Mouse (Mus musculus): ENCODE results near the gene Tango6. TPM values are rescaled to one million over a fixed set of nuclear protein-coding genes. Genes with fewer than 3 reads are reported as not detected.

The Tango6 gene
- polyA plus RNA-seq, 1 experiment: 14.1 TPM

GRCm38 (mm10) chr8:106870051-106870450 lies 187.2 kb downstream of the Tango6 start, which contains the start of gene Has3:
TSS of gene Has3 (plus strand) at chr8:106870242.
- no peaks in the 10 kb centered on the region for H3K36me3 ChIP-seq (ENCODE audit: control insufficient read depth, insufficient read depth, low read length, poor library complexity, severe bottlenecking)
- TF ChIP-seq CTCF (IDR thresholded peaks at IDR 0.05; ENCODE audit: low read depth, low read length) (no peak), EP300 (IDR thresholded peaks at IDR 0.05; ENCODE audit: insufficient read depth, low read depth, low read length) (no peak), POLR2A (IDR thresholded peaks at IDR 0.05; ENCODE audit: insufficient read depth, low read length) (no peak)
- no peaks in the 10 kb centered on the region for H3K9me3 ChIP-seq (replicated peaks; ENCODE audit: control insufficient read depth, insufficient read depth, low read length, poor library complexity, severe bottlenecking)
- peaks cover 12% of the 10 kb centered on the region for H3K27me3 ChIP-seq (ENCODE audit: control insufficient read depth, insufficient read depth, low read length, poor library complexity, severe bottlenecking)
- peak within 1 kb of the TSS; percentile 65 for H3K9ac ChIP-seq (ENCODE audit: low read depth, poor library complexity, severe bottlenecking)
- no peak within 1 kb of the TSS for H3K27ac ChIP-seq (ENCODE audit: insufficient read depth, low read length)
- H3K4me1 ChIP-seq (ENCODE audit: control insufficient read depth, insufficient read depth, low read length): no peaks in the 10 kb centered on the region
- peak within 1 kb of the TSS; percentile 50 for H3K4me3 ChIP-seq (ENCODE audit: low read depth, low read length)

DNA sequence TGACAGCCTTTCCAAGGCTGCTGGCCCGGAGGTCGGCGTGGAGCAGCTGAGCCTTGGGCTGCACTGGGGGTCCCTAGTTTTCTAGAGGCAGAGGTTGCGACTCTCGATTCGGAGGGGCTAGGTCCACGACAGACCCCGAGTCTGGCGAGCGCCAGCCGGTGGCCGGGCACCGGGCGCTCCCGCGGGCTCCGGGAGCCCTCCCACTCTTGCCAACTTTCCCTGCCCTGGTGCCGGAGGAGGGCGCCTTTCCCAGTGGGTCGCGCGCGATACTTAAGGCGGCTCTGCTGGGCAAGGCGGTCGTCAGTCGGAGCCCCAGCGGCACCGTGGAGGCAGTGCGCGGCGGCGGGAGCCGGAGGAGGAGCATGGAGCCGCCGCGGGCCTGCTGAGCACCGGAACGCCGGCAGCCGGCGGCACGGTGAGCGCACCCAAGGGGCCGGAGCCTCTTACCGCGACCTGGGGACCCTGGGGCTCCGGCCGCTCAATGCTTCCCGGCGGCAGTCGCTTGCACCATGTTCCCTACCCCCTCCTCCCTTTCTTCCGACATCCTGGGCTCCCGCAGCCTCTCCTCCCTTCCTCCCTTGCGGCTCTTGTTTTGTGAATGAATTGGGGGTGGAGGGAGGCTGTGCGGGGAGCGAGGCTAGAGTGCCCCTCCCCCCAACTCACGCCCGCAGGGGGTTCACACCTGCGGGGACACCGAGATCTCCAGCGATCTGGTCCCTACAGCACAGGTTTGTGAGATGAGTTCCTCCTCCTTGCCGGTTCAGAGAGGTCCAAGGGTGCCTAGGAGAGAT lies 187.9 kb downstream of the Tango6 start:
- Histone ChIP-seq H3K36me3 (ENCODE audit: control insufficient read depth, insufficient read depth, low read length, poor library complexity, severe bottlenecking) (no peaks in the 10 kb centered on the region), H3K9me3 (replicated peaks; ENCODE audit: control insufficient read depth, insufficient read depth, low read length, poor library complexity, severe bottlenecking) (no peaks in the 10 kb centered on the region), H3K27ac (ENCODE audit: insufficient read depth, low read length) (no peak overlapping the region), H3K4me1 (ENCODE audit: control insufficient read depth, insufficient read depth, low read length) (no peaks in the 10 kb centered on the region), H3K9ac (ENCODE audit: low read depth, poor library complexity, severe bottlenecking) (peak overlapping the region; percentile 65), H3K4me3 (ENCODE audit: low read depth, low read length) (peak overlapping the region; percentile 50), H3K27me3 (ENCODE audit: control insufficient read depth, insufficient read depth, low read length, poor library complexity, severe bottlenecking) (peaks cover 12% of the 10 kb centered on the region)
- peak; percentile 72; the same call in 1 of the 2 replicates for TF ChIP-seq EP300 (IDR thresholded peaks at IDR 0.05; ENCODE audit: insufficient read depth, low read depth, low read length)
- no peak for TF ChIP-seq POLR2A (IDR thresholded peaks at IDR 0.05; ENCODE audit: insufficient read depth, low read length)
- no peak for TF ChIP-seq CTCF (IDR thresholded peaks at IDR 0.05; ENCODE audit: low read depth, low read length)

- Histone ChIP-seq H3K9me3 (replicated peaks; ENCODE audit: control insufficient read depth, insufficient read depth, low read length, poor library complexity, severe bottlenecking) (no peaks in the 10 kb centered on the region), H3K36me3 (ENCODE audit: control insufficient read depth, insufficient read depth, low read length, poor library complexity, severe bottlenecking) (no peaks in the 10 kb centered on the region), H3K4me3 (ENCODE audit: low read depth, low read length) (peak overlapping the region; percentile 50), H3K9ac (ENCODE audit: low read depth, poor library complexity, severe bottlenecking) (no peak overlapping the region), H3K27me3 (ENCODE audit: control insufficient read depth, insufficient read depth, low read length, poor library complexity, severe bottlenecking) (peaks cover 12% of the 10 kb centered on the region), H3K27ac (ENCODE audit: insufficient read depth, low read length) (no peak overlapping the region), H3K4me1 (ENCODE audit: control insufficient read depth, insufficient read depth, low read length) (no peaks in the 10 kb centered on the region)
- no peak for TF ChIP-seq CTCF (IDR thresholded peaks at IDR 0.05; ENCODE audit: low read depth, low read length)
- no peak; the same call in 1 of the 2 replicates for TF ChIP-seq EP300 (IDR thresholded peaks at IDR 0.05; ENCODE audit: insufficient read depth, low read depth, low read length)
- TF ChIP-seq POLR2A (IDR thresholded peaks at IDR 0.05; ENCODE audit: insufficient read depth, low read length): no peak
These were observed 188.6 kb downstream of the Tango6 start for GRCm38 (mm10) chr8:106871328-106871926.

DNA sequence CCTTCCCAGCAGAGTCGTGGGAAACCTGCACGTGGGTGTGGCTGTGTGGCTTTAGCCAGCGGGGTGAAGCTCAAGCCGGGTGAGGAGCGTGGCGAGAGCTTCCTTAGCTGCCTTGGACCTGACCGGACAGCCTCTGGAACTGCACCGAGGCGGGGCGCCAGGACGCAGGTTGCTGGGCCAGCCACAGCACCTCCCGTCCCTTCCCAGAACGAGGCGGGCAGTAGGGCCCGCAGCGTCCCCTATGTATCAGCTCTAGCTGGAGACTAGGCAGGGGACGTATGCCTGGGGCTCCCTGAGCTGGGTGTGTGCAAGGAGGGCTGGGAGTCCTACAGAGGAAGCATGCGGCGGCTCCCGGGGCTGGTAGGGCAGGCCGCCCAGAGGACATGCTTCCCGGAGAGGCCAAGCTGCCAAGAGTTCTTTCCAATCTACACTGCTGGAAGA lies 189.1 kb downstream of the Tango6 start:
- Histone ChIP-seq H3K36me3 (ENCODE audit: control insufficient read depth, insufficient read depth, low read length, poor library complexity, severe bottlenecking) (no peaks in the 10 kb centered on the region), H3K4me1 (ENCODE audit: control insufficient read depth, insufficient read depth, low read length) (no peaks in the 10 kb centered on the region), H3K27me3 (ENCODE audit: control insufficient read depth, insufficient read depth, low read length, poor library complexity, severe bottlenecking) (peaks cover 12% of the 10 kb centered on the region), H3K9ac (ENCODE audit: low read depth, poor library complexity, severe bottlenecking) (no peak overlapping the region), H3K27ac (ENCODE audit: insufficient read depth, low read length) (no peak overlapping the region), H3K4me3 (ENCODE audit: low read depth, low read length) (peak overlapping the region; percentile 28), H3K9me3 (replicated peaks; ENCODE audit: control insufficient read depth, insufficient read depth, low read length, poor library complexity, severe bottlenecking) (no peaks in the 10 kb centered on the region)
- TF ChIP-seq EP300 (IDR thresholded peaks at IDR 0.05; ENCODE audit: insufficient read depth, low read depth, low read length): 0 out of 2 replicates have a peak, but pooled peaks have one; percentile 43
- TF ChIP-seq CTCF (IDR thresholded peaks at IDR 0.05; ENCODE audit: low read depth, low read length): peak; percentile 0
- no peak for TF ChIP-seq POLR2A (IDR thresholded peaks at IDR 0.05; ENCODE audit: insufficient read depth, low read length)

DNA sequence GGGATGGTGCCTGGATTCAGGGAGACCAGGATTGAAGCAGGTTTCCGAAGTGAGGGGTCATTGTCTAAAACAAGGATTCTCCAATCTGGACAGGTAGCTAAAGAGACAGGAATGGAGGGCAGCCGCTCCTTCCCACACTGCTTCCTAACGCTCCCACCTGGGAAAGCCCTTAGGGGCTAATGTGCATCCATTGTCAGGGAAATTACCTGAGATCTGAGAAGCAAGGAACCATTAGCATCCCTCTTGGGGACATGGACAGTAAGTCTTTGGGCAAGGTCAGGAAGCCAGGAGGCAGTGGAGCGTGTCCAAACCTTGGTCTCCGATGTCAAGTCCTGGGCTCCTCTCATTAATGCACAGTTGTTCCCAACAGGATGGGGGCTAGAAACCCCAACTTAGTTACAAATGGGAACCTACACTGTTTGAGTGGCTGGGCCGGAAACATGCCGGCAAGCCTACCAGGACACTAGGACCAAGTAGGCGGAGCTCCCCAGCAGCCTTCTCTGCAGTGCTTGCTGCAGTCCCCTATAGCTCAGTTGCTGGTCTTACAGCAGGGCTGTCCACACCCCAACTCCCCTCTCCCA lies 189.7 kb downstream of the Tango6 start:
- Histone ChIP-seq H3K4me1 (ENCODE audit: control insufficient read depth, insufficient read depth, low read length) (no peaks in the 10 kb centered on the region), H3K9me3 (replicated peaks; ENCODE audit: control insufficient read depth, insufficient read depth, low read length, poor library complexity, severe bottlenecking) (no peaks in the 10 kb centered on the region), H3K27me3 (ENCODE audit: control insufficient read depth, insufficient read depth, low read length, poor library complexity, severe bottlenecking) (peaks cover 12% of the 10 kb centered on the region), H3K36me3 (ENCODE audit: control insufficient read depth, insufficient read depth, low read length, poor library complexity, severe bottlenecking) (peaks cover under 1% of the 10 kb centered on the region; the same call in 1 of the 2 replicates), H3K4me3 (ENCODE audit: low read depth, low read length) (peak overlapping the region; percentile 11; the same call in 1 of the 2 replicates), H3K9ac (ENCODE audit: low read depth, poor library complexity, severe bottlenecking) (no peak overlapping the region), H3K27ac (ENCODE audit: insufficient read depth, low read length) (no peak overlapping the region)
- no peak for TF ChIP-seq POLR2A (IDR thresholded peaks at IDR 0.05; ENCODE audit: insufficient read depth, low read length)
- no peak for TF ChIP-seq CTCF (IDR thresholded peaks at IDR 0.05; ENCODE audit: low read depth, low read length)
- peak; percentile 87 for TF ChIP-seq EP300 (IDR thresholded peaks at IDR 0.05; ENCODE audit: insufficient read depth, low read depth, low read length)
